Mouse (Mus musculus) lung, embryonic 14.5 days (tissue): ENCODE data around the gene B4galt3. TPM values are rescaled to one million over a fixed set of nuclear protein-coding genes. Genes with fewer than 3 reads are reported as not detected.

Experiments used
- ATAC-seq: fragments of 200-750 bp; cut with Nextera tagmentation; 2 replicates; pipeline ENCODE4 v1.8.0; 2017; ENCODE audit warnings: mild to moderate bottlenecking, moderate TSS enrichment, moderate library complexity; ENCODE audit not compliant: insufficient read depth
- DNase-seq: peaks from one replicate; pipeline ENCODE4 v3.0.0-alpha.2; 2015
- H3K27ac ChIP-seq: fragments of 300-500 bp; sonication (generic); 2 replicates; pipeline ENCODE4 v1.5.1; 2014; ENCODE audit warnings: low read depth, mild to moderate bottlenecking, moderate library complexity
- H3K27me3 ChIP-seq: fragments of 300-500 bp; sonication (generic); 2 replicates; pipeline ENCODE4 v1.6.1; 2014; ENCODE audit warnings: low read length, control low read depth; ENCODE audit not compliant: insufficient read depth
- H3K36me3 ChIP-seq: fragments of 300-500 bp; sonication (generic); 2 replicates; pipeline ENCODE4 v1.6.1; 2014; ENCODE audit warnings: control low read depth; ENCODE audit not compliant: insufficient read depth
- H3K4me1 ChIP-seq: fragments of 300-500 bp; sonication (generic); 2 replicates; pipeline ENCODE4 v1.6.1; 2014; ENCODE audit warnings: antibody characterized with exemption, control low read depth; ENCODE audit not compliant: insufficient read depth
- H3K4me2 ChIP-seq: fragments of 300-500 bp; sonication (generic); 2 replicates; pipeline ENCODE4 v1.6.1; 2014; ENCODE audit warnings: mild to moderate bottlenecking
- H3K4me3 ChIP-seq: fragments of 300-500 bp; sonication (generic); 2 replicates; pipeline ENCODE4 v1.5.1; 2014; ENCODE audit warnings: low read depth, low read length
- H3K9ac ChIP-seq: fragments of 300-500 bp; sonication (generic); 2 replicates; pipeline ENCODE4 v1.6.1; 2014
- H3K9me3 ChIP-seq: fragments of 300-500 bp; sonication (generic); 2 replicates; pipeline ENCODE4 v1.6.1; 2016; ENCODE audit warnings: low read depth, low read length, control low read depth
- CTCF ChIP-seq: IDR thresholded peaks from 2 replicates; pipeline ENCODE4 v1.5.1; 2016; ENCODE audit warnings: antibody characterized with exemption, low read depth
- WGBS: fragments of 180-500 bp; shearing (Covaris S2); extraction: QIAGEN DNeasy Blood & Tissue Kit; methylation state at CpG from one replicate; pipeline ENCODE4 v1.1.7; 2014; 5-methylcytosine and 5-hydroxymethylcytosine counted together
- polyA plus RNA-seq: library from polyadenylated mRNA; unstranded; fragments of >200 nt; fragmentation: Nextera tagmentation; extraction: Ambion mirVana; gene quantifications from 2 replicates; pipeline ENCODE4 v1.2.1, GENCODE M21; 2014

The B4galt3 gene
- polyA plus RNA-seq, 1 experiment from 2014 or later = 94.3 TPM

GRCm38 (mm10) chr1:171321415-171321814 lies 51.3 kb downstream of the B4galt3 start:
- DNase-seq = peak; percentile 75
- Histone ChIP-seq H3K36me3 (0 out of 2 replicates have a peak, but pooled peaks cover 5% of the 10 kb centered on the region), H3K27ac (no peak overlapping the region), H3K4me2 (no peak overlapping the region), H3K4me1 (no peaks in the 10 kb centered on the region), H3K9ac (no peak overlapping the region), H3K27me3 (no peaks in the 10 kb centered on the region), H3K9me3 (no peaks in the 10 kb centered on the region), H3K4me3 (no peak overlapping the region)
- peak; percentile 69 for TF ChIP-seq CTCF
- ATAC-seq = no peak

GRCm38 (mm10) chr1:171322012-171322411 lies 51.9 kb downstream of the B4galt3 start:
- WGBS = 88% methylated on average over 1 of the region's 1 CpGs
- no peak overlapping the region for H3K9ac ChIP-seq
- no peaks in the 10 kb centered on the region for H3K27me3 ChIP-seq
- H3K4me1 ChIP-seq = no peaks in the 10 kb centered on the region
- H3K36me3 ChIP-seq = 0 out of 2 replicates have a peak, but pooled peaks cover 5% of the 10 kb centered on the region
- no peaks in the 10 kb centered on the region for H3K9me3 ChIP-seq
- DNase-seq = no peak
- H3K4me3 ChIP-seq = no peak overlapping the region
- TF ChIP-seq CTCF = no peak
- no peak overlapping the region for H3K4me2 ChIP-seq
- H3K27ac ChIP-seq = no peak overlapping the region
- peak; percentile 44 for ATAC-seq

DNA sequence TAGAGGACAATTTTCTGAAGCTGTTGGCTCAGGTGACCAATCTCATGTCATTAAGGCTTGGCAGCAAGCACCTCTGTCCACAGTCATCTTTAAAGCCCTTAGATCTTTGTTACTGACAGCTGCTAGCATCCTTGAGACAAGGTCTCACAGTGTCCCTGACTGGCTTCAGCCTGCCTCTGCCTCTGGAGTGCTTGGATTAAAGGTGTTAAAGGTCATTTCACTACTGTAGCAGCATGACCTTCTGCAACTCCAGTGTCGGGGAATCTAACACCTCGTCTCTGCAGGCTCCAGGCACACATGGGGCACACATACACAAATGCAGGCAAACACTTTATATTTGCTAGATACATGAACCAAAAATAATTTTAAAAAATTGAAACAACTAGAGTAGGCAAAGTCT lies 55.4 kb downstream of the B4galt3 start:
- Histone ChIP-seq H3K4me2 (no peak overlapping the region), H3K4me3 (no peak overlapping the region), H3K4me1 (0 out of 2 replicates have a peak, but pooled peaks cover 5% of the 10 kb centered on the region), H3K36me3 (0 out of 2 replicates have a peak, but pooled peaks cover 5% of the 10 kb centered on the region), H3K27ac (no peak overlapping the region), H3K9me3 (no peaks in the 10 kb centered on the region), H3K27me3 (no peaks in the 10 kb centered on the region), H3K9ac (no peak overlapping the region)
- no peak for TF ChIP-seq CTCF
- WGBS = 71% methylated on average over 2 of the region's 2 CpGs
- DNase-seq (no peak), ATAC-seq (no peak)

Other genes with a start within 250 kb of the B4galt3 start
- 10.8 and 14.3 TPM in 2 replicates for gene Fcgr3, start 205.4 kb upstream of the B4galt3 start, polyA plus RNA-seq
- gene Cfap126, start 156.4 kb upstream of the B4galt3 start, polyA plus RNA-seq = 2.0 and 2.2 TPM in 2 replicates
- 281 and 304 TPM in 2 replicates for gene Sdhc, start 119.7 kb upstream of the B4galt3 start, polyA plus RNA-seq
- gene Mpz, start 119.6 kb upstream of the B4galt3 start, polyA plus RNA-seq = 0.24 and 0.49 TPM in 2 replicates
- 5.7 and 6.0 TPM in 2 replicates for gene Pcp4l1, start 74.1 kb upstream of the B4galt3 start, polyA plus RNA-seq
- 0.13 and 0.23 TPM in 2 replicates for gene Nr1i3, start 56.4 kb upstream of the B4galt3 start, polyA plus RNA-seq
- gene Tomm40l, start 47.8 kb upstream of the B4galt3 start, polyA plus RNA-seq = 33.7 and 37.9 TPM in 2 replicates
- 1.6 and 3.7 TPM in 2 replicates for gene Apoa2, start 45.3 kb upstream of the B4galt3 start, polyA plus RNA-seq
- gene Fcer1g, start 36.0 kb upstream of the B4galt3 start, polyA plus RNA-seq = 44.2 and 47.3 TPM in 2 replicates
- gene Adamts4, start 19.9 kb upstream of the B4galt3 start, polyA plus RNA-seq = 6.6 and 7.5 TPM in 2 replicates
- gene Ndufs2, start 18.9 kb upstream of the B4galt3 start, polyA plus RNA-seq = 244 and 250 TPM in 2 replicates
- gene Ppox, start 10.9 kb downstream of the B4galt3 start, polyA plus RNA-seq = 50.9 and 51.7 TPM in 2 replicates
- 73.9 and 86.0 TPM in 2 replicates for gene Usp21, start 17.7 kb downstream of the B4galt3 start, polyA plus RNA-seq
- gene Ufc1, start 24.7 kb downstream of the B4galt3 start, polyA plus RNA-seq = 107 and 108 TPM in 2 replicates
- gene Dedd, start 58.8 kb downstream of the B4galt3 start, polyA plus RNA-seq = 48.8 and 48.9 TPM in 2 replicates
- 27.5 and 30.1 TPM in 2 replicates for gene Nit1, start 75.3 kb downstream of the B4galt3 start, polyA plus RNA-seq
- gene Pfdn2, start 75.3 kb downstream of the B4galt3 start, polyA plus RNA-seq = 40.0 and 44.5 TPM in 2 replicates
- 1.0 and 1.5 TPM in 2 replicates for gene Klhdc9, start 90.5 kb downstream of the B4galt3 start, polyA plus RNA-seq
- 2.3 and 2.4 TPM in 2 replicates for gene Nectin4, start 99.8 kb downstream of the B4galt3 start, polyA plus RNA-seq
- gene Arhgap30, start 118.6 kb downstream of the B4galt3 start, polyA plus RNA-seq = 0.91 and 1.6 TPM in 2 replicates
- gene Usf1, start 141.0 kb downstream of the B4galt3 start, polyA plus RNA-seq = 81.0 and 81.9 TPM in 2 replicates
- 2.0 and 3.4 TPM in 2 replicates for gene Tstd1, start 148.5 kb downstream of the B4galt3 start, polyA plus RNA-seq
- gene F11r, start 167.2 kb downstream of the B4galt3 start, polyA plus RNA-seq = 83.6 and 91.3 TPM in 2 replicates
- gene Alyref2, start 233.2 kb downstream of the B4galt3 start, polyA plus RNA-seq = 10.1 and 11.0 TPM in 2 replicates